Mouse (Mus musculus) heart, postnatal 0 days (tissue): ENCODE results near the gene Ceacam16. TPM values are rescaled to one million over a fixed set of nuclear protein-coding genes. Genes with fewer than 3 reads are reported as not detected.

Source experiments
- ATAC-seq: fragments of 200-750 bp; cut with Nextera tagmentation; 2 replicates; pipeline ENCODE4 v1.8.0; 2017; ENCODE audit warnings: low read depth, moderate number of reproducible peaks, moderate library complexity; ENCODE audit not compliant: insufficient read depth
- DNase-seq: peaks from one replicate; pipeline ENCODE4 v3.0.0-alpha.2; 2016; ENCODE audit warnings: low spot score
- H3K27ac ChIP-seq: fragments of 300-500 bp; sonication (generic); 2 replicates; pipeline ENCODE4 v1.5.1; 2014; ENCODE audit warnings: low read depth, mild to moderate bottlenecking
- H3K27me3 ChIP-seq: fragments of 300-500 bp; sonication (generic); 2 replicates; pipeline ENCODE4 v1.6.1; 2014; ENCODE audit warnings: low read length, mixed read lengths; ENCODE audit not compliant: control insufficient read depth, insufficient read depth
- H3K36me3 ChIP-seq: fragments of 300-500 bp; sonication (generic); replicated peaks from 2 replicates; pipeline ENCODE4 v1.6.1; 2014; ENCODE audit warnings: low read length, mixed read lengths; ENCODE audit not compliant: control insufficient read depth, insufficient read depth
- H3K4me1 ChIP-seq: fragments of 300-500 bp; sonication (generic); 2 replicates; pipeline ENCODE4 v1.6.1; 2014; ENCODE audit warnings: antibody characterized with exemption; ENCODE audit not compliant: control insufficient read depth, insufficient read depth
- H3K4me2 ChIP-seq: fragments of 300-500 bp; sonication (generic); 2 replicates; pipeline ENCODE4 v1.6.1; 2014; ENCODE audit warnings: low read depth, mild to moderate bottlenecking, low read length, moderate library complexity
- H3K4me3 ChIP-seq: fragments of 300-500 bp; sonication (generic); 2 replicates; pipeline ENCODE4 v1.5.1; 2014; ENCODE audit warnings: low read depth, low read length
- H3K9ac ChIP-seq: fragments of 300-500 bp; sonication (generic); replicated peaks from 2 replicates; pipeline ENCODE4 v1.6.1; 2014; ENCODE audit warnings: low read depth, low read length, mixed read lengths
- H3K9me3 ChIP-seq: fragments of 300-500 bp; sonication (generic); replicated peaks from 2 replicates; pipeline ENCODE4 v1.6.1; 2016; ENCODE audit warnings: low read length; ENCODE audit not compliant: control insufficient read depth
- CTCF ChIP-seq: IDR thresholded peaks from 2 replicates; pipeline ENCODE4 v1.5.1; 2016; ENCODE audit warnings: antibody characterized with exemption, control low read depth, low read depth
- EP300 ChIP-seq: IDR thresholded peaks from 2 replicates; pipeline ENCODE4 v1.6.1; 2016; ENCODE audit warnings: antibody characterized with exemption, low read depth
- WGBS: fragments of 180-500 bp; shearing (Covaris S2); extraction: QIAGEN DNeasy Blood & Tissue Kit; methylation state at CpG from one replicate; pipeline ENCODE4 v1.1.7; 2014; 5-methylcytosine and 5-hydroxymethylcytosine counted together
- polyA plus RNA-seq: library from polyadenylated mRNA; unstranded; fragments of >200 nt; fragmentation: Nextera tagmentation; extraction: Ambion mirVana; gene quantifications from 2 replicates; pipeline ENCODE4 v1.2.1, GENCODE M21; 2015
- total RNA-seq: library from RNA; depleted of rRNA; stranded (reverse); fragments of >200 nt; gene quantifications from 2 replicates; pipeline ENCODE4 v1.2.3, GENCODE M21; 2014; ENCODE audit warnings: low replicate concordance; rRNA removed

Ceacam16 gene
- total RNA-seq, result not detected in 2 replicates
- polyA plus RNA-seq, result not detected in 2 replicates

DNA sequence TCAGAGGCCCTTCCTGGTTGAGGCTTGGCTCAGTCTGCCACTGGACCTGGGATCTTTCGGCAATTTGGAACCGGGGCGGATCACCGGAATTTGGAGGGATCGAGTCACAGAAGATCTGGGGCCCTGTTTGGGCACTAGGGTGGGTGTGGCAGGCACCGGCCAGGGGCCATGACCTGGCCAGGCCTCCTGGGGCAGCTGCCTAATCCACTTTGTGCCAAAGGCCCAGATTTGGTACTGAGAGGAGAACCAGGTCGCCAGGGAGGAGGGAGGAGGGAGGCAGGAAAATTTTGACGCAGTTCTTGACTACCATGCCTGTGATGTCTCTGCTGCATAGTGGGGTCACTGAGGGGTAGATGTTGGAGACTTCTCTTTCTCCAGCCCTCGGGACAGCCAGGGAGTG is at the start of gene Ceacam16:
Gene Ceacam16 (minus strand): TSS at position 101 of the 400 bp plus-strand sequence.
- Histone ChIP-seq H3K4me3 (no peak within 1 kb of the TSS), H3K27ac (no peak within 1 kb of the TSS), H3K9ac (no peak within 1 kb of the TSS), H3K27me3 (no peaks in the 10 kb centered on the region), H3K4me1 (0 out of 2 replicates have a peak, but pooled peaks cover 4% of the 10 kb centered on the region), H3K36me3 (no peaks in the 10 kb centered on the region), H3K9me3 (no peaks in the 10 kb centered on the region), H3K4me2 (no peak within 1 kb of the TSS)
- TF ChIP-seq EP300, result no peak
- no peak for TF ChIP-seq CTCF
- 74% methylated on average over 9 of the region's 9 CpGs for WGBS
- no peak for ATAC-seq
- no peak for DNase-seq

DNA sequence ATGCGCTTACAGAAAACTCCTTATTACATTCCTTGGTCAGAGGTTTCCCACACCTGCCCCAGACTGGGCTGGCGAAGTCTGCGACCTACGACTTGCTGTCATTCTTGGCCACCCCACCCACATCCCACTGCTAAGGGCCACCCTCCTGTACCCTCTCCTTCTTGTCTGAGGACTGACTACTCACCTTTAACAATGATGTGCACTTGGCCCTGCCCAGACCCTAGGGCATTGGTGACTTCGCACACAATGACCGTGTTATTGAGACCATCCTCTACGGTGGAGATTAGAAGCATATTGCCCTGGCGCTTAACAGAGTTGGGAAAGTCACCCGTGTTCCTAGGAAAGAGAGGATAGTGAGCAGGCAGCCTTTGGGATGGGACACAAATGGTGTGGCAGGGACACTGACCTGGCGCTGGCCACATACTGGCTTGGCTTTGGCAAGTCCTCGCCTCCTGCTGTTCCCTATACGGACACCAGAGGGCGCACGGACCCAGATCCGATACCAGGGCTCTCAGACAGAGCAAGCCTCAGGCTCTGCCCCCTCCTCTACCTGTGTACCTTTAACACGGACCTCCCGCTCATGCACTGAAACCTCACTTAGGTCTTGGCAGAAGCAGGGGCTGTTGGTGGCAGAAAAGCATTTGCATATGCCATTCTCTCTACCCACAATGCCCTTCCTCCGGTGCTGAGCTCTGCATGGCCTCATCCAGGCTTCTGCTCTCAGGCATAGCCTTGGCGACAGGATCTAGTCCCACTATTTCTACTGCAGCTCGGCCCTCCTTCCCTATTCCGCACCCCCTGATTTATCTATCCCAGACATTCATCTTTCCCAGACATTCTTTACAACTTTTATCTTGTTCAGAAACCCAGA is 49.6 kb upstream of the Ceacam16 start:
- TF ChIP-seq EP300 (no peak), CTCF (peak; percentile 80)
- H3K4me1 ChIP-seq, result no peaks in the 10 kb centered on the region
- 50% methylated on average over 21 of the region's 21 CpGs for WGBS
- no peak overlapping the region for H3K4me2 ChIP-seq
- DNase-seq (peak; percentile 59), ATAC-seq (peak; percentile 70)
- no peak overlapping the region for H3K4me3 ChIP-seq
- H3K9me3 ChIP-seq, result no peaks in the 10 kb centered on the region
- peaks cover 71% of the 10 kb centered on the region for H3K36me3 ChIP-seq
- H3K27ac ChIP-seq, result no peak overlapping the region
- no peaks in the 10 kb centered on the region for H3K27me3 ChIP-seq
- no peak overlapping the region for H3K9ac ChIP-seq

DNA sequence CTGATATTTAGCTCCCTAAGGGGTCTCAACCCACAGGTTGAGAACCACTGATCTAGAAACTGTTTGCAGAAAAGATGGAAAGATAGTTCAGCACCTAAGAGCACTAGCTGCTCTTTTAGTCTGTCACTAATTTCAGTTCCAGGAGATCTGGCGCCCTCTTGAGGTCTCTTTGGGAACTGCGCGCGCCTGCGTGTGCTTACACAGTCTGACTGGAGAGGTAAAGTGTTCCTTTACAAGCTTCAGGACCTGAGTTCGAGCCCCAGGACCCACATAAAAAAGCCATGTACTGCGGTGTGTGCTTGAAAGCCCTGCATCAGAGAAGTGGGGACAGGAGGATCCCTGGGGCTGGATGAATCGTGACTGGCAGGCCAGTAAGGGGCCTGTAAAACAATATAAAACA is 28.8 kb upstream of the Ceacam16 start:
- Histone ChIP-seq H3K27ac (no peak overlapping the region), H3K9me3 (no peaks in the 10 kb centered on the region), H3K4me3 (no peak overlapping the region), H3K9ac (no peak overlapping the region), H3K27me3 (no peaks in the 10 kb centered on the region), H3K36me3 (no peaks in the 10 kb centered on the region), H3K4me2 (no peak overlapping the region), H3K4me1 (no peaks in the 10 kb centered on the region)
- ATAC-seq, result no peak
- DNase-seq, result no peak
- WGBS, result 46% methylated on average over 8 of the region's 8 CpGs
- peak; percentile 56 for TF ChIP-seq CTCF
- TF ChIP-seq EP300, result no peak

DNA sequence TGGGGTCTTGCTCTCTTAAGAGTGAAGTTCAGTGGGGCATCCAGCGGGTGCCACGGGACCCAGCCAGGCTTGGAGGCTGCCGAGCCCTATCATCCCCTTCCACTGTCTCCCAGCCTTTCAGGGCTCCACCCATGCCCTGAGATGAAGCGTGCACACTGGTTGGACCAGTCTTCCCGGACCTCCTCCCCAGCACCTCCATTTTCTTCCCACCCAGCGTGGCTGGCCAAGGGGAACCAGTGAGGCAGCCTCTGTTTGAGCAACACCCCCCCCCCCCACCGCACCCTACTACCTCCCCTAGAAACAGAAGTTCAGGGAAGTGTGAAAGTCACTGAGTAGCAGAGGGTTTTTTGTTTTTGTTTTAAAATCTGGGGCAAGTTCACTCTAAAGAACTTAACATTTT is 26.8 kb upstream of the Ceacam16 start, which contains the start of gene Ceacam19:
Gene Ceacam19 (minus strand): TSS at position 117 of the 400 bp plus-strand sequence.
- ATAC-seq, result no peak
- Histone ChIP-seq H3K36me3 (no peaks in the 10 kb centered on the region), H3K27ac (no peak within 1 kb of the TSS), H3K9me3 (no peaks in the 10 kb centered on the region), H3K4me2 (no peak within 1 kb of the TSS), H3K9ac (no peak within 1 kb of the TSS), H3K27me3 (no peaks in the 10 kb centered on the region), H3K4me3 (no peak within 1 kb of the TSS), H3K4me1 (no peaks in the 10 kb centered on the region)
- DNase-seq, result no peak
- 61% methylated on average over 7 of the region's 7 CpGs for WGBS
- TF ChIP-seq CTCF (no peak), EP300 (no peak)

DNA sequence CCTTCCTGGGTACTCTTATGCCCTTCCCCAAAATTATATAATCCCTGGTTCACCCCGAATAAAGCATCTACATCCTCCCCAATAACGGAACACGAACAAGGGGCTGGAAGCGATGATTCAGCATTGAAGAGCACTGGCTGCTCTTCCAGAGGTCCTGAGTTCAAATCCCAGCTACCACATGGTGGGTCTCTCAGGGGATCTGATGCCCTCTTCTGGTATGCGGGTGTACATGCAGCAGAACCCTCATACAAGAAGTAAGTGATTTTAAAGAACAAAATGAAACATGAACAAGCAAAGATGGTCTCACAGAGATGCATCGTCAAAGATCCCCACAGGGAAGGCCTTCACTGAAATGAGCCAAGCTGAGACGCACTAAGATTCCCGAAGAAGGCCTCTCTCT is 19.7 kb upstream of the Ceacam16 start:
- H3K9ac ChIP-seq, result no peak overlapping the region
- WGBS, result 82% methylated on average over 8 of the region's 8 CpGs
- ATAC-seq (no peak), DNase-seq (no peak)
- TF ChIP-seq CTCF (no peak), EP300 (no peak)
- H3K9me3 ChIP-seq, result no peaks in the 10 kb centered on the region
- no peaks in the 10 kb centered on the region for H3K36me3 ChIP-seq
- no peak overlapping the region for H3K4me2 ChIP-seq
- H3K4me1 ChIP-seq, result no peaks in the 10 kb centered on the region
- H3K27ac ChIP-seq, result no peak overlapping the region
- no peaks in the 10 kb centered on the region for H3K27me3 ChIP-seq
- no peak overlapping the region for H3K4me3 ChIP-seq
